Mouse (Mus musculus): ENCODE data around the gene Mrto4.
A peak's percentile ranks its signal among the peaks of the same experiment; 100 is the strongest.

GRCm38 (mm10) chr4:139351931-139352711, at the start of gene Mrto4, which contains the start of the genes Emc1 and Ubr4:
- TF ChIP-seq POLR2A (IDR thresholded peaks at IDR 0.05; ENCODE audit: insufficient read length, low read depth), result peak; percentile 83
- peak; percentile 27 for TF ChIP-seq USF1 (IDR thresholded peaks at IDR 0.05; ENCODE audit: low read depth)
